Mouse (Mus musculus) small intestine, adult 2 months (tissue): ENCODE measurements around the gene Sufu. TPM values are rescaled to one million over a fixed set of nuclear protein-coding genes. Genes with fewer than 3 reads are reported as not detected.

Source experiments
- H3K27ac ChIP-seq: fragments of 200-500 bp; 2 replicates; pipeline ENCODE4 v1.5.1; 2012; ENCODE audit warnings: low read depth, low read length, control low read depth, inconsistent platforms; ENCODE audit not compliant: insufficient read depth
- H3K27me3 ChIP-seq: fragments of 200-500 bp; 2 replicates; pipeline ENCODE4 v1.6.1; 2012; ENCODE audit warnings: mild to moderate bottlenecking, moderate library complexity, low read length, inconsistent platforms; ENCODE audit not compliant: control insufficient read depth, insufficient read depth
- H3K36me3 ChIP-seq: fragments of 200-500 bp; 2 replicates; pipeline ENCODE4 v1.6.1; 2012; ENCODE audit warnings: mild to moderate bottlenecking, low read length, control low read depth, inconsistent platforms; ENCODE audit not compliant: control insufficient read depth, insufficient read depth
- H3K4me1 ChIP-seq: fragments of 200-500 bp; 2 replicates; pipeline ENCODE4 v1.6.1; 2012; ENCODE audit warnings: low read length, inconsistent platforms, mixed read lengths; ENCODE audit not compliant: control insufficient read depth, insufficient read depth, insufficient read length
- H3K4me3 ChIP-seq: fragments of 200-500 bp; 2 replicates; pipeline ENCODE4 v1.5.1; 2012; ENCODE audit warnings: low read depth, mild to moderate bottlenecking, control low read depth, inconsistent platforms, low read length, moderate library complexity
- CTCF ChIP-seq: fragments of 200-500 bp; IDR thresholded peaks from 2 replicates; pipeline ENCODE4 v1.5.1; 2012; ENCODE audit warnings: low read depth, mild to moderate bottlenecking, control low read depth, inconsistent platforms, low read length, moderate library complexity, mixed read lengths; ENCODE audit not compliant: insufficient replicate concordance, insufficient read length; ENCODE audit errors: extremely low read depth
- POLR2A ChIP-seq: fragments of 200-500 bp; IDR thresholded peaks from 2 replicates; pipeline ENCODE4 v1.6.1; 2012; ENCODE audit warnings: low read depth, mild to moderate bottlenecking, control low read depth, inconsistent platforms, low read length, moderate library complexity
- WGBS: fragments of 180-500 bp; shearing (Covaris S2); methylation state at CpG from one replicate; pipeline ENCODE4 v1.1.7; 2018; 5-methylcytosine and 5-hydroxymethylcytosine counted together
- polyA plus RNA-seq: library from polyadenylated mRNA; depleted of rRNA; stranded (reverse); fragments of >200 nt; gene quantifications from 2 replicates; pipeline ENCODE4 v1.2.3, GENCODE M21; 2012

The Sufu gene
- polyA plus RNA-seq, 1 experiment: 9.4 TPM

DNA sequence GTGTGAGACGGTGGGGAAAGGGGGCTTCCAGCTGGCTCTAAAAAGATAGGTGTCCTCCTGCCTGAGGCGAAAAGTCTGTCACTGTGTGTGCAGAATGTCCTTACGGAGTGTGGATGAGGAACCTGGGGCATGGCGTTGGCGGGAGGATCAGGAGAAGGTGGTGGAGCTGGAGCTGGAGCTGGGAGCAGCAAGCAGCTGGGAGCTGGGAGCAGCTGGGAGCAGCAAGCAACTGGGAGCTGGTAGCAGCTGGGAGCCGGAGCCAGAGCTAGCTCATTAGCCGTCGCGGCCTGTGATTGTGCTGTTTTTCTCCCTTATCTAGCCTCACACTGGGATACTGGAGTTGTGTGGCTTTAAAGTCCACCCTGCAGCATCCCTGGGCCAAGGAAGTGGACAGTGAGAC, 19.6 kb downstream of the Sufu start:
- H3K4me1 ChIP-seq: peaks cover 2% of the 10 kb centered on the region; the same call in 1 of the 2 replicates
- 0 out of 2 replicates have a peak overlapping the region, but pooled peaks have one; percentile 43 for H3K27ac ChIP-seq
- H3K36me3 ChIP-seq: no peaks in the 10 kb centered on the region
- TF ChIP-seq CTCF: no peak
- TF ChIP-seq POLR2A: no peak
- no peak overlapping the region for H3K4me3 ChIP-seq
- no peaks in the 10 kb centered on the region for H3K27me3 ChIP-seq
- 77% methylated on average over 9 of the region's 9 CpGs for WGBS

DNA sequence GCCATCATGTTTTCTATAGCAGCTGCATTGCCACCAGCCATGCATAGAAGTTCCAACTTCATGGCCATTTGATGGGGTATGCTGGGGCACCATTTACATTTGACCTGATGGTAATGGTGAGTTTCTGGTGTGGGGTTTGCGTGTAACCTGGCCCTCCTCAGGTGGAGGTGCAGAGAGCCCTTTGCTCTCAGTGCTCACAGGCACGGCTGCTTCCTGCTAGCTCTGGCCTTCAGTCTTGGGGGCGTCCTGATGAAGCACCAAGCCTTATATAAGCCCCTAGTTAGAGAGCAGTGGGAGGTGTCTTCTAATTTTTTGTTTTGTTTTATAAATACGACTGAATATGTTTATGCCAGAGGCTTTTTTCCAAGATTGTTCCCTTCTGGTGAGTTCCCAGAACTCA, 21.4 kb downstream of the Sufu start:
- TF ChIP-seq CTCF (no peak), POLR2A (no peak)
- peaks cover 2% of the 10 kb centered on the region; the same call in 1 of the 2 replicates for H3K4me1 ChIP-seq
- 71% methylated on average over 4 of the region's 4 CpGs for WGBS
- H3K4me3 ChIP-seq: no peak overlapping the region
- H3K36me3 ChIP-seq: no peaks in the 10 kb centered on the region
- no peak overlapping the region for H3K27ac ChIP-seq
- H3K27me3 ChIP-seq: no peaks in the 10 kb centered on the region

DNA sequence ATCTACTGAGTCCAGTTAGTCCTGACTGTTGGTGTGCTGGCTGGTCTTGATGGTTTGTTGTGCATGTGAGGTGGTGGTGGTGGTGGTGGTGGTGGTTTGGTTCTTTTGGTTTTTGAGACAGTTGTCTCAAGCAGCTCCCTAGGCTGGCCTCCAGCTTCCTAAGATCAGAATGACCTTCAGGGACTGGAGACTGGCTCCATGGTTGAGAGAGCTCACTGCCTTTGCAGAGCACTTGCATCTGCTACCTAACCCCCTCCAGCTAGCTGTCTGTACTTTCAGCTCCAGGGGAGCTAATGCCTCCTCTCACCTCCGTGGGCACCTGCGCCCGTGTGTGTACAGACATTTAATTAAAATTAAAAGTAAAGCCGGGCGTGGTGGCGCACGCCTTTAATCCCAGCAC, 23.7 kb downstream of the Sufu start:
- Histone ChIP-seq H3K36me3 (no peaks in the 10 kb centered on the region), H3K27me3 (no peaks in the 10 kb centered on the region), H3K4me3 (no peak overlapping the region), H3K4me1 (peaks cover 2% of the 10 kb centered on the region; the same call in 1 of the 2 replicates), H3K27ac (no peak overlapping the region)
- 86% methylated on average over 7 of the region's 7 CpGs for WGBS
- TF ChIP-seq POLR2A (no peak), CTCF (no peak)

DNA sequence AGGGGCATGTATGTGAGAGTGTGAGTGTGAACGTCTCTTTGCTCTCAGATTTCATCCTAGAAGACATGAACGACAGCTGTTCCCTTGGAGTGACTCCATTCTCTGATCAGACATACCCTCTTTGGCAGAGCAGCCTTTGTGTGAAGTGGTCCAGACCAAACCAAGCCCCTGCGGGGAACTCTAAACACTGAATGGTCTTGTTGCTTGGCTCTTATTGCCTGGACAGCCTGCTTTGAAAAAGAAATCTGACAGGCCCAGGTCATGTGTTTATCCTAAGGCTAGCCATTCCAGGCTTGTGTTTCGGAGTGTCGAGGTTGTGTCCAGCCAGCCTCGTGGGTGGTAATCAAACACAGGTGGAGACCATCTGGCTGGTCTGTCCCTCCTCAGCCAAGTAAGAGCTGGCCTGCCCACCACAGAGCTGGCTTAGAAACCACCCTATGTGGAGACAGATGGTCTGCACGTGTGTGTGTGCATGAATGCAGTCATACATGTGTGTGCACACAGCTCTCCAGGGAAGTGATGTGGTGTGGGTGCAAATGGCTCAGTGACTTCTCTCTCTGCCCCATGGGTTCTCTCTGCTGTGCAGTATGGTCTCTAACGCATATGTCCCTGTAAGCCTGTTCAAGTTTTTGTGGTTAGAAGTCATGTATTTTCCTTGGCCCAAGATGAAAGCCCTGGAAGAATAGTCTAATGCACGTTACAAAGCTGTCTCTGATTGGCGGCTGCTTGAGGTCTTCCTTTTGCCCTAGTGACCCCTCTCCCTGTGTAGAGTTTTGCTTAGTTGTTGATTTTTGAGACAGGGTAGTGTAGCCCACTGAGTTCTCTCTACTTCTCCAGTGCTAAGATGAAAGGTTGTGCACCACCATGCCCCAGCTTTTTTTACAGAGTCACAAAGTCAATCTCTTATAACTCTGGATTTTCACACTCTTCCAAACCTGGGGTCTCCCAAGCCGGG, 26.0 kb downstream of the Sufu start:
- H3K4me1 ChIP-seq: peaks cover 2% of the 10 kb centered on the region; the same call in 1 of the 2 replicates
- no peak for TF ChIP-seq POLR2A
- no peak for TF ChIP-seq CTCF
- 72% methylated on average over 11 of the region's 11 CpGs for WGBS
- no peaks in the 10 kb centered on the region for H3K27me3 ChIP-seq
- H3K36me3 ChIP-seq: peaks cover 3% of the 10 kb centered on the region; the same call in 1 of the 2 replicates
- H3K27ac ChIP-seq: no peak overlapping the region
- H3K4me3 ChIP-seq: no peak overlapping the region

DNA sequence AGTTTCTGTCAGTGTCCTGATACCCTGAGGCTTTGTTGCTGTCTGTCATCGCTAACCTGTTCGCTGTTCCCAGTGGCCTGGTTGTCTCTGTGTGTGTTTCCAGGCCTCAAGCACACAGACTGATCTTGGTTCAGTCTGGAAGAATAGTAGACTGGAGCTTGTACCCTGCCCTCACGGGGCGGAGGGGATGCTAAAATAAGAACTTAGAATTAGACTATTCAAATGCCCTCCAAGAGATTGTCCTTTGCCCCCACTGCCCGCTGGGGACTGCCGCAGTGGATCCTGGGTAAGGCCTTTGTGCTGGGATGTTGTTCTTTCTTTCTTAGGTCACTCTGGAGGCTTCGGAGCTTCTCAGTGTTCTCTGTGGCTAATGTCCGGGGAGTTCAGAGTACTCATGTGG, 28.6 kb downstream of the Sufu start:
- no peak overlapping the region for H3K4me3 ChIP-seq
- no peak for TF ChIP-seq CTCF
- no peak for TF ChIP-seq POLR2A
- 92% methylated on average over 8 of the region's 8 CpGs for WGBS
- H3K4me1 ChIP-seq: no peaks in the 10 kb centered on the region; the same call in 1 of the 2 replicates
- H3K36me3 ChIP-seq: peaks cover 3% of the 10 kb centered on the region; the same call in 1 of the 2 replicates
- no peaks in the 10 kb centered on the region for H3K27me3 ChIP-seq
- no peak overlapping the region for H3K27ac ChIP-seq

DNA sequence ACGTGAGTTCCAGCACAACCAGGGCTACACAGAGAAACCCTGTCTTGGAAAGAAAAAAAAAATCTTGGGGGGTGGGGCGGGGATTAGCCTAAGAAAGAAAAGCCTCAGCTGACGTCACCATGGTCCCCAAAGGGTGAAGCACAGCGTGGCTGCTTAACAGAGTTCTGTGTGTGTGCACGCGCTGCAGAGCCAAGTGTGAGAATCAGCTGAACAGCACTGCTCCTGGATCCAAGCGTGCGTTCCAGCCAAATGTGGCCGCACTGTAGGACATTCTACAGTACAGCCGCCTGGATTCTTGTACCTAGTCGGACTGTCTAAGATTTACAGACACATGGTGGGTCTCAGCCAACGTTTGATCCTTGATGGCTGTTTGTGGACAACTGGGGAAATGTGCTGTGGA, 29.8 kb downstream of the Sufu start:
- Histone ChIP-seq H3K36me3 (peaks cover 3% of the 10 kb centered on the region; the same call in 1 of the 2 replicates), H3K27me3 (no peaks in the 10 kb centered on the region), H3K4me3 (no peak overlapping the region), H3K4me1 (peaks cover 1% of the 10 kb centered on the region; the same call in 1 of the 2 replicates), H3K27ac (no peak overlapping the region)
- 93% methylated on average over 12 of the region's 12 CpGs for WGBS
- no peak for TF ChIP-seq CTCF
- no peak for TF ChIP-seq POLR2A

DNA sequence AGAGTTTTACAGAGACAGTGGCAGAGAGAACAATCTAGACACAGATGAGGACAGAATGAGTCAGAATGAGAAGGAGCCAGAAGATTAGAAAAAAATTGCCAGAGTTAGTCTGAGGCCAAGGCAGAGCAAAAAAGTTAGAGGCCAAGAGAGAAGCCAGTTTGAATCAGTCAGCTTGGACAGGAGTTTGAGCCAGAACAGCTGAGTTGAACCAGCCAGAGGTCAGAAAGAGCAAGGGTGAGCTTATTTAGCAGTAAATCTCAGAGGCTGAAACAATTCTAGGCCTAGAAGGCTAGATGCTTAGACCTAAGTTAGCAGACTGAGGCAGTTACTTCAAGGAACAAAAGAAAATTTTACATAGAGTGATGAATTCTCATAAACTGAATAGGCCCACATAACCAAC, 32.6 kb downstream of the Sufu start:
- Histone ChIP-seq H3K4me1 (0 out of 2 replicates have a peak, but pooled peaks cover 3% of the 10 kb centered on the region), H3K27me3 (no peaks in the 10 kb centered on the region), H3K27ac (no peak overlapping the region), H3K36me3 (peaks cover 3% of the 10 kb centered on the region; the same call in 1 of the 2 replicates), H3K4me3 (no peak overlapping the region)
- TF ChIP-seq POLR2A (no peak), CTCF (no peak)
